ENCODE assay signal across 8 mouse cellular contexts in the genomic region with DNA sequence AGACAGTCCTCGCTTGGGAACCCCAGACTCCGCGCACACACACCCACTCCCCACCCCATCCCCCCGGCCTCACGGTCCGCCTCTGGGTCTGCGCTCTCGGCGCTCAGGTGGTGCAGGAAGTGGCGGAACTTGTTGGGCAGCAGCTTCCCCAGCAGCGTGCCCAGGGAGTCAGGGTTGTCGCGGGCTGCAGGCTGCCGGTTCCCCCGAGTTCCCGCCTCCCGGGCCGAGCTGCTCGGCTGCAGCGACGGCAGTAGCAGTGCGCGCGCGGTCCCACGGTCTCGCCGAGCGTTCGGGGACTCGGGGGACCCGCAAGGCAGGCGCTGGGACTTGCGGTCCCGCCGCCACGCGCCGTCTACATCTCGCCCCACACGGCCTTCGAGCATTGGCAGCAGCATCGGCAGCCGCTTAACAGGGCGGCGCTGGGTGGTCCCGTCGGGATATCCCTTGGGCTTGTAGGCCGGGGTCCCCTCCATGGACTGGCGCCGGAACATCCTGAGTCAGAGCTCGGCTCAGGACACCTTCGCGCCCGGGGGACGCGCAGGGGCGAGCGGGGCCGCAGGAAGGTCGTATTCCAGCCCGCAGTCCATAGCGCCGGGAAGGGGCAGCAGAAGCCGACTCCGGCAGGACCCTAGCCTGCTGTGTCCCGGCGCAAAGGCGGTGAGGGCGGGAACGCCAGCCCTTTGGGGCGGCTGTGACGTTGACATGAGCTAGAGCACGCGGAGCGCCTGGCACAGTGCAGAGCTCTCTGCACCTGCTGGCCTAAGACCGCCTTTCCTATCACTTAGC. TPM values are rescaled to one million over a fixed set of nuclear protein-coding genes. Genes with fewer than 3 reads are reported as not detected.
DNase-seq lines count a peak whose midpoint lies in the region; ATAC-seq and TF ChIP-seq lines count a peak whose summit lies in the region.

No protein-coding gene starts in this region.

- H3K27ac ChIP-seq in heart, postnatal 0 days (ENCODE audit: low read depth), result no peak overlapping the region
- peak overlapping the region; percentile 85 for H3K27ac ChIP-seq in limb, embryonic 10.5 days
- no peak overlapping the region for H3K27ac ChIP-seq in midbrain, embryonic 16.5 days (ENCODE audit: low read length)

- WGBS in heart, postnatal 0 days, result 2% methylated on average over 76 of the region's 77 CpGs
- under 1% methylated on average over 77 of the region's 77 CpGs for WGBS in limb, embryonic 10.5 days
- under 1% methylated on average over 72 of the region's 77 CpGs for WGBS in midbrain, embryonic 16.5 days

- peak; percentile 58 to 80 for DNase-seq in adrenal gland, adult (ENCODE audit: inconsistent age in 2 of 2, low spot score in 1 of 2)
- no peak for DNase-seq in adrenal gland, adult 8-10 months
- peak; percentile 44 for DNase-seq in urinary bladder, adult 2 months (ENCODE audit: low spot score)
- DNase-seq in urinary bladder, postnatal 10 days (ENCODE audit: low spot score), result no peak
- DNase-seq in heart, postnatal 0 days (ENCODE audit: low spot score), result no peak
- DNase-seq in limb, embryonic 10.5 days (ENCODE audit: low spot score), result peak; percentile 76
- no peak for DNase-seq in ovary, postnatal 14 days (ENCODE audit: low spot score)

- H3K27me3 ChIP-seq in heart, postnatal 0 days (ENCODE audit: control insufficient read depth, insufficient read depth, low read length), result 0 out of 2 replicates have a peak, but pooled peaks cover 9% of the 10 kb centered on the region
- H3K27me3 ChIP-seq in limb, embryonic 10.5 days (ENCODE audit: low read depth, poor library complexity, severe bottlenecking), result peaks cover 59% of the 10 kb centered on the region
- peaks cover 8% of the 10 kb centered on the region for H3K27me3 ChIP-seq in midbrain, embryonic 16.5 days (ENCODE audit: control insufficient read depth, insufficient read depth, low read depth, low read length)

- no peaks in the 10 kb centered on the region for H3K9me3 ChIP-seq in heart, postnatal 0 days (replicated peaks; ENCODE audit: control insufficient read depth, low read length)
- no peaks in the 10 kb centered on the region for H3K9me3 ChIP-seq in limb, embryonic 10.5 days (replicated peaks)
- no peaks in the 10 kb centered on the region for H3K9me3 ChIP-seq in midbrain, embryonic 16.5 days (replicated peaks; ENCODE audit: control insufficient read depth, low read length, poor library complexity, severe bottlenecking)

- no peak for TF ChIP-seq CTCF in heart, postnatal 0 days (IDR thresholded peaks at IDR 0.05; ENCODE audit: low read depth)

- TF ChIP-seq EP300 in heart, postnatal 0 days (IDR thresholded peaks at IDR 0.05; ENCODE audit: low read depth), result no peak

- peak overlapping the region; percentile 50 for H3K4me3 ChIP-seq in heart, postnatal 0 days (ENCODE audit: low read depth, low read length)
- H3K4me3 ChIP-seq in limb, embryonic 10.5 days, result peak overlapping the region; percentile 63
- H3K4me3 ChIP-seq in midbrain, embryonic 16.5 days (ENCODE audit: low read depth, low read length), result peak overlapping the region; percentile 43

- no peaks in the 10 kb centered on the region for H3K36me3 ChIP-seq in heart, postnatal 0 days (replicated peaks; ENCODE audit: control insufficient read depth, insufficient read depth, low read length)
- no peaks in the 10 kb centered on the region for H3K36me3 ChIP-seq in limb, embryonic 10.5 days
- H3K36me3 ChIP-seq in midbrain, embryonic 16.5 days (ENCODE audit: control insufficient read depth, insufficient read depth, low read length), result no peaks in the 10 kb centered on the region

- ATAC-seq in heart, postnatal 0 days (ENCODE audit: insufficient read depth, low read depth), result peak; percentile 65
- no peak for ATAC-seq in midbrain, embryonic 16.5 days

- peak overlapping the region; percentile 51 for H3K9ac ChIP-seq in heart, postnatal 0 days (replicated peaks; ENCODE audit: low read depth, low read length)
- H3K9ac ChIP-seq in midbrain, embryonic 16.5 days (ENCODE audit: low read depth, low read length), result peak overlapping the region; percentile 69

- peaks cover 12% of the 10 kb centered on the region for H3K4me1 ChIP-seq in heart, postnatal 0 days (ENCODE audit: control insufficient read depth, insufficient read depth)
- H3K4me1 ChIP-seq in limb, embryonic 10.5 days, result peaks cover 45% of the 10 kb centered on the region
- H3K4me1 ChIP-seq in midbrain, embryonic 16.5 days (ENCODE audit: control insufficient read depth, insufficient read depth, low read length), result peaks cover 18% of the 10 kb centered on the region

- peak overlapping the region; percentile 88 for H3K4me2 ChIP-seq in heart, postnatal 0 days (ENCODE audit: low read depth, low read length)
- peak overlapping the region; percentile 91 for H3K4me2 ChIP-seq in midbrain, embryonic 16.5 days (ENCODE audit: low read length)

RNA-seq across cellular contexts. Expression of gene 1700001O22Rik, which starts 2.2 kb away (rescaled TPM):
- 1 to 10 TPM; 3.6 to 6.2 (median 5.7) TPM for total RNA-seq in adrenal gland, adult 8-10 months (2022)
- 1.5 TPM in 2 replicates for polyA plus RNA-seq in urinary bladder, adult 2 months (2012; rRNA removed)
- 1.5 and 4.1 TPM in 2 replicates for total RNA-seq in heart, postnatal 0 days (2014; rRNA removed; ENCODE audit: low replicate concordance)
- polyA plus RNA-seq in heart, postnatal 0 days (2015; fragmentation: Nextera tagmentation; extraction: Ambion mirVana), result 1.9 and 2.0 TPM in 2 replicates
- 2.1 and 4.0 TPM in 2 replicates for polyA plus RNA-seq in limb, embryonic 10.5 days (2016; fragmentation: Nextera tagmentation; extraction: Ambion mirVana)
- 0.99 and 2.1 TPM in 2 replicates for polyA plus RNA-seq in midbrain, embryonic 16.5 days (2015; fragmentation: Nextera tagmentation; extraction: Ambion mirVana)

RNA-seq across cellular contexts. Expression of gene Ntmt1, which starts 6.4 kb away (rescaled TPM):
- 10 to 100 TPM; 40.1 to 77.8 (median 49.1) TPM for total RNA-seq in adrenal gland, adult 8-10 months (2022)
- polyA plus RNA-seq in urinary bladder, adult 2 months (2012; rRNA removed), result 32.8 and 44.1 TPM in 2 replicates
- 67.2 and 89.9 TPM in 2 replicates for total RNA-seq in heart, postnatal 0 days (2014; rRNA removed; ENCODE audit: low replicate concordance)
- 83.4 and 87.8 TPM in 2 replicates for polyA plus RNA-seq in heart, postnatal 0 days (2015; fragmentation: Nextera tagmentation; extraction: Ambion mirVana)
- polyA plus RNA-seq in limb, embryonic 10.5 days (2016; fragmentation: Nextera tagmentation; extraction: Ambion mirVana), result 138 and 141 TPM in 2 replicates
- 105 and 109 TPM in 2 replicates for polyA plus RNA-seq in midbrain, embryonic 16.5 days (2015; fragmentation: Nextera tagmentation; extraction: Ambion mirVana)

RNA-seq across cellular contexts. Expression of gene Asb6, which starts 28.9 kb away (rescaled TPM):
- total RNA-seq in adrenal gland, adult 8-10 months (2022), result 10 to 100 TPM; 32.9 to 41.3 (median 33.4) TPM
- polyA plus RNA-seq in urinary bladder, adult 2 months (2012; rRNA removed), result 26.0 and 27.0 TPM in 2 replicates
- 16.2 and 20.0 TPM in 2 replicates for total RNA-seq in heart, postnatal 0 days (2014; rRNA removed; ENCODE audit: low replicate concordance)
- 12.4 and 13.0 TPM in 2 replicates for polyA plus RNA-seq in heart, postnatal 0 days (2015; fragmentation: Nextera tagmentation; extraction: Ambion mirVana)
- polyA plus RNA-seq in limb, embryonic 10.5 days (2016; fragmentation: Nextera tagmentation; extraction: Ambion mirVana), result 59.4 and 61.3 TPM in 2 replicates
- polyA plus RNA-seq in midbrain, embryonic 16.5 days (2015; fragmentation: Nextera tagmentation; extraction: Ambion mirVana), result 41.7 and 48.0 TPM in 2 replicates

RNA-seq across cellular contexts. Expression of gene Prrx2, which starts 33.5 kb away (rescaled TPM):
- total RNA-seq in adrenal gland, adult 8-10 months (2022), result 1 to 10 TPM in 2 of 4 experiments, under 1 TPM in 2; 0.59 to 2.2 (median 1.3) TPM
- polyA plus RNA-seq in urinary bladder, adult 2 months (2012; rRNA removed), result 16.4 and 21.9 TPM in 2 replicates
- total RNA-seq in heart, postnatal 0 days (2014; rRNA removed; ENCODE audit: low replicate concordance), result 8.0 and 24.0 TPM in 2 replicates
- 3.6 and 4.1 TPM in 2 replicates for polyA plus RNA-seq in heart, postnatal 0 days (2015; fragmentation: Nextera tagmentation; extraction: Ambion mirVana)
- 111 and 140 TPM in 2 replicates for polyA plus RNA-seq in limb, embryonic 10.5 days (2016; fragmentation: Nextera tagmentation; extraction: Ambion mirVana)
- 1.8 and 2.4 TPM in 2 replicates for polyA plus RNA-seq in midbrain, embryonic 16.5 days (2015; fragmentation: Nextera tagmentation; extraction: Ambion mirVana)

Comparison
In these comparisons a context has a peak if more than half of its experiments do, and no peak if none do; other contexts are left out.
1. DNase-seq: peak in adrenal gland, adult (2 of 2), urinary bladder, adult 2 months (single experiment) and limb, embryonic 10.5 days (single experiment); none in adrenal gland, adult 8-10 months (single experiment), urinary bladder, postnatal 10 days (single experiment), heart, postnatal 0 days (single experiment) and ovary, postnatal 14 days (single experiment).
2. Peak in every context shown above with its lines, with median percentiles within 50 percentile points of each other: H3K4me3 ChIP-seq.